Mouse (Mus musculus) ES-E14 (cell line): ENCODE measurements at regions not wholly inside any gene's neighbourhood (a gene's known extent, or its start where the extent isn't known, plus 50 kb on each side); places are given as distances from the start of the nearest gene placed in this dataset.

ENCODE experiments used
- CHD2 ChIP-seq: IDR thresholded peaks from 2 replicates; pipeline ENCODE4 v1.6.1; 2014; ENCODE audit warnings: mild to moderate bottlenecking, low read depth, low read length, inconsistent platforms
- HCFC1 ChIP-seq: IDR thresholded peaks from 2 replicates; pipeline ENCODE4 v1.6.1; 2012; ENCODE audit warnings: low read length, inconsistent platforms, borderline replicate concordance; ENCODE audit not compliant: insufficient read depth
- MAFK ChIP-seq: IDR thresholded peaks from 2 replicates; pipeline ENCODE4 v1.6.1; 2014; ENCODE audit warnings: mild to moderate bottlenecking, low read depth, low read length, inconsistent platforms; ENCODE audit not compliant: insufficient read depth
- ZC3H11A ChIP-seq: IDR thresholded peaks from 2 replicates; pipeline ENCODE4 v1.6.1; 2012; ENCODE audit warnings: low read depth, mild to moderate bottlenecking, inconsistent platforms, low read length, borderline replicate concordance
- ZNF384 ChIP-seq: IDR thresholded peaks from 2 replicates; pipeline ENCODE4 v1.6.1; 2012; ENCODE audit warnings: low read depth, low read length, inconsistent platforms

- TF ChIP-seq ZNF384, result no peak
- TF ChIP-seq MAFK, result no peak
- no peak for TF ChIP-seq HCFC1
- no peak for TF ChIP-seq ZC3H11A
- TF ChIP-seq CHD2, result no peak
Measured at GRCm38 (mm10) chr16:77332285-77332684, 269.6 kb downstream of the Gm11146 start.
